Mouse (Mus musculus): ENCODE results near the gene Stk17b. TPM values are rescaled to one million over a fixed set of nuclear protein-coding genes. Genes with fewer than 3 reads are reported as not detected.
"Not testable (repeated sequence)": the region's sequence is repeated elsewhere in the genome, so short reads cannot be mapped to it uniquely, and the experiment has no call there.

Stk17b gene
- polyA plus RNA-seq, 1 experiment from 2014 or later: 8.0 TPM

GRCm38 (mm10) chr1:53776176-53776905 is 8.7 kb downstream of the Stk17b start:
- Histone ChIP-seq H3K27ac (replicated peaks) (no peak overlapping the region), H3K27me3 (no peaks in the 10 kb centered on the region), H3K4me2 (no peak overlapping the region), H3K9me3 (no peaks in the 10 kb centered on the region), H3K36me3 (no peaks in the 10 kb centered on the region), H3K4me1 (replicated peaks) (no peaks in the 10 kb centered on the region), H3K4me3 (no peak overlapping the region), H3K9ac (no peak overlapping the region)
- no peak for ATAC-seq (ENCODE audit: low read depth)
- 90% methylated on average over 7 of the region's 7 CpGs for WGBS

GRCm38 (mm10) chr1:53775545-53775944 is 9.5 kb downstream of the Stk17b start:
- H3K4me3 ChIP-seq: no peak overlapping the region
- H3K27me3 ChIP-seq: no peaks in the 10 kb centered on the region
- no peaks in the 10 kb centered on the region for H3K9me3 ChIP-seq
- no peak overlapping the region for H3K27ac ChIP-seq (replicated peaks)
- WGBS: 94% methylated on average over 2 of the region's 2 CpGs
- no peak overlapping the region for H3K9ac ChIP-seq
- no peak overlapping the region for H3K4me2 ChIP-seq
- H3K4me1 ChIP-seq (replicated peaks): no peaks in the 10 kb centered on the region
- ATAC-seq (ENCODE audit: low read depth): no peak
- no peaks in the 10 kb centered on the region for H3K36me3 ChIP-seq

DNA sequence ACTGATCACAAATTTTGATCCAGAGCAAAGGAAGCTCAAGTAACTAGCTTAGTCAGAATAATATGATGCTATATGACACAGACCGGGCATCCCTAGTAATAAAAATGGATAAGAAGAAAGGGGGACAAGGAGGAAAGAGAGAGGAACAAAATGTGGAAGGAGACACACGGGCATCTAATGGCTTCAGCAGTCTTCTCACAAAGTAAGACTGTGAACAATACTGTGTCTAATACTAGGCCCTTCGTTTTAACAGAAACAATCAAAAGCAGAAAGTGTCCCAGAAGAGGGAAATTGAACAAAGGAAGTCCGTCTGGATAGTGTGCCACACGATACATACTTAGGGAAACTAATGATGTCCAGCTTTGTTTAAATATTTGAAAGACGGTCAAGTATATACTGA is 10.0 kb downstream of the Stk17b start:
- H3K4me1 ChIP-seq (replicated peaks): no peaks in the 10 kb centered on the region
- no peak for ATAC-seq (ENCODE audit: low read depth)
- H3K9ac ChIP-seq: no peak overlapping the region
- H3K27me3 ChIP-seq: no peaks in the 10 kb centered on the region
- no peak overlapping the region for H3K4me3 ChIP-seq
- H3K27ac ChIP-seq (replicated peaks): no peak overlapping the region
- WGBS: 87% methylated on average over 6 of the region's 6 CpGs
- H3K36me3 ChIP-seq: no peaks in the 10 kb centered on the region
- H3K4me2 ChIP-seq: no peak overlapping the region
- no peaks in the 10 kb centered on the region for H3K9me3 ChIP-seq

GRCm38 (mm10) chr1:53774571-53774970 is 10.5 kb downstream of the Stk17b start:
- no peaks in the 10 kb centered on the region for H3K9me3 ChIP-seq
- H3K4me1 ChIP-seq (replicated peaks): no peaks in the 10 kb centered on the region
- ATAC-seq (ENCODE audit: low read depth): no peak
- no peaks in the 10 kb centered on the region for H3K27me3 ChIP-seq
- H3K4me2 ChIP-seq: no peak overlapping the region
- no peak overlapping the region for H3K27ac ChIP-seq (replicated peaks)
- 91% methylated on average over 3 of the region's 3 CpGs for WGBS
- no peak overlapping the region for H3K4me3 ChIP-seq
- no peaks in the 10 kb centered on the region for H3K36me3 ChIP-seq
- no peak overlapping the region for H3K9ac ChIP-seq

DNA sequence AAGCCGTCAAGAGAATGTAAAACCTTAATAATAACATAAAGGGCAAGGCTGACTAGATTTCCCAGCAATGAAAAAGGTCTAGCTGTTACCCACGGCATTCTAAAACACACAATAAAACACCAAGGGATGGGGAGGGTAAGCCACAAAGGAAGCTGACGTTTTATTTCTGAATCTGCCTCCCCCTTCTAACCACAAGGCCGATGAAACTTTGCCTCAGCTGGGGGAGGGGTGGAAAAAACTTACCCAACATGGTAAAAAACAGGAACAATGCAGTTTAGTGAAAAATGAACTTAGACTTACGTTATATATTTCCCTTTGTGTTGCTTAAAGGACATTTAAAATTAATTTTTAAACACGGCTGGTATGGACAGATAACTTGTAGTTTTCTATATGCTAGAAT is 11.0 kb downstream of the Stk17b start:
- Histone ChIP-seq H3K36me3 (no peaks in the 10 kb centered on the region), H3K9ac (no peak overlapping the region), H3K4me2 (no peak overlapping the region), H3K9me3 (no peaks in the 10 kb centered on the region), H3K27me3 (no peaks in the 10 kb centered on the region), H3K4me1 (replicated peaks) (no peaks in the 10 kb centered on the region), H3K4me3 (no peak overlapping the region), H3K27ac (replicated peaks) (no peak overlapping the region)
- ATAC-seq (ENCODE audit: low read depth): no peak
- 58% methylated on average over 6 of the region's 6 CpGs for WGBS

DNA sequence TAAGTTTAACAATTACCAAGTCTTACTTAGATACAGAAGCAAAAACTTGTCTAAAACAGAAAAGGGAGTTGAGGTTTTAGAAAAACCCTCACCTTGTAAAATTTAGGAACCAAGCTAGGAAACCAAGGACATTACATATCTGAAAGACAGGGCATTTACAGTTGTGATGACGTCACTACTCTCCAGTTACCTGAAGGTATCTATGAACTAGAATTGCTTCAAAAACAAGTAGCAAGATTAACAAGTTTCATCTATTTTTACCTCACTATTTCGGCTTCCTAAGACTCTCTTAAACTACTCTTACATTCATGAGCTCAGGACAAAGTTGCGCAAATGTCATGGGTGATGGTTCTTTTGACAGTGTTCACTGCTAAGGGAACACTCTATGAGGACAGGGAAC is 12.1 kb downstream of the Stk17b start:
- no peaks in the 10 kb centered on the region for H3K36me3 ChIP-seq
- 94% methylated on average over 3 of the region's 3 CpGs for WGBS
- no peak overlapping the region for H3K4me3 ChIP-seq
- H3K9me3 ChIP-seq: no peaks in the 10 kb centered on the region
- no peak overlapping the region for H3K4me2 ChIP-seq
- no peaks in the 10 kb centered on the region for H3K4me1 ChIP-seq (replicated peaks)
- no peak overlapping the region for H3K9ac ChIP-seq
- ATAC-seq (ENCODE audit: low read depth): no peak
- no peaks in the 10 kb centered on the region for H3K27me3 ChIP-seq
- H3K27ac ChIP-seq (replicated peaks): no peak overlapping the region

DNA sequence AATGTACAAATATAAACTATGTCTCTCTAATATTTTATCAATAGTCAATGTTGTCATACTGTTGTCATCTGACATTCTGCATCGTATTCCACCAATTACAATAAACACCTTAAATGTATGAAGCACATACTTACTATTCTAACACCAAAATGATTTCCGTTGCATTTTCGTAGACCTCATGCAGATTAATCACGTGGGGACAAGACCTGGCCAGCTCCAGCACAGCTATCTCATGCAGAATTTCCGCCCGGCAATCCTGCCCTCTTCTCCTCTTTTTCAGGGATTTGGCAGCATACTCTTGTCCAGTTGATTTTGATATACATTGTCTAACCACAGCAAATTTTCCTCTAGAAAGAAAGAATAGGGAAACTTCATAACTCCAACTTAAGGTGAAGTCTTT is 13.5 kb downstream of the Stk17b start:
- Histone ChIP-seq H3K36me3 (no peaks in the 10 kb centered on the region), H3K9ac (no peak overlapping the region), H3K4me3 (no peak overlapping the region), H3K4me1 (replicated peaks) (no peaks in the 10 kb centered on the region), H3K9me3 (no peaks in the 10 kb centered on the region), H3K4me2 (no peak overlapping the region), H3K27ac (replicated peaks) (no peak overlapping the region), H3K27me3 (no peaks in the 10 kb centered on the region)
- 92% methylated on average over 6 of the region's 6 CpGs for WGBS
- ATAC-seq (ENCODE audit: low read depth): no peak

DNA sequence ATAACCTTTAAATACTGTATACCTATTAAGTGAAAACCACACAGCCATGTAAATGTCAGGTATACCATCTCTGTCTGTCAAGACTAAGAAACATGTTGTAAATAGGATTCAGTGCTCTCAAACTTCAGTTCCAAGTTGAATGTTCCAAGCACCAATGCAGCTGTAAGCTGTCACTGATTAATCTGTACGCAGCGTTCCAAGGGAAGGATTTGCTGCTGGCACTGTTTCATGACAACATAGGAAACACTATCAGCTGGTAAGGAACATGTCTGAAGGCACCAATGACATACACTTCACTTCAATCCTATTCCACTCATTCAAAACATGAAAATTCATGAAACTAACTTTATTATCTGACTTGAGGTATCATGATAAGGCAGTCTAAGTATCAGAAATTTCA is 18.9 kb downstream of the Stk17b start:
- no peak overlapping the region for H3K4me2 ChIP-seq
- no peaks in the 10 kb centered on the region for H3K27me3 ChIP-seq
- 0 out of 2 replicates have a peak, but pooled peaks cover 3% of the 10 kb centered on the region for H3K4me1 ChIP-seq (replicated peaks)
- 92% methylated on average over 2 of the region's 2 CpGs for WGBS
- no peak overlapping the region for H3K27ac ChIP-seq (replicated peaks)
- no peak overlapping the region for H3K4me3 ChIP-seq
- no peak for ATAC-seq (ENCODE audit: low read depth)
- no peak overlapping the region for H3K9ac ChIP-seq
- H3K9me3 ChIP-seq: no peaks in the 10 kb centered on the region
- peaks cover 4% of the 10 kb centered on the region; the same call in 1 of the 2 replicates for H3K36me3 ChIP-seq

DNA sequence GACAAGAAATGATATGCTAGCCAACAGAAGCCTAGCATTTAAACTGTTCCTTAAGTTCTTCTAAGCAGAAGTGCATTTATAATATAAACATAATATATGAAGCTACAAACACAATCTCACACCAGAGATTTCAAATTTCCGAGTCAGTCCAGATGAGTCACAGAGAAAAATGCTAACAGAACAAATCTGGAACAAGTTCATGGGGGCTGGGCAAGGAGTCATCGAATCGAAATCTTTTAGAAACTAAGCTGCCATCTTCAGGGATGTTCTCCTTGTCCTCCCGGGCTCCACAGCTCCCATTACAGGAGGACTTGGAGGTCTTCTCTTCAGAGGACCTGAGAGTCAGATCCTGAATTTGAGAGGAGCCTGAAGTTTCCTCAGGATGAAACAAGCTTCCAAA is 27.7 kb downstream of the Stk17b start:
- 93% methylated on average over 4 of the region's 4 CpGs for WGBS

GRCm38 (mm10) chr1:53753501-53753900 is 31.5 kb downstream of the Stk17b start:
- not testable (repeated sequence) for ATAC-seq (ENCODE audit: low read depth); H3K9me3 ChIP-seq; H3K27ac ChIP-seq (replicated peaks); H3K27me3 ChIP-seq; H3K36me3 ChIP-seq; H3K4me1 ChIP-seq (replicated peaks); H3K4me3 ChIP-seq; H3K9ac ChIP-seq; H3K4me2 ChIP-seq
- WGBS: 87% methylated on average over 2 of the region's 2 CpGs

More for the DNA sequence above, 27.7 kb downstream of the Stk17b start:
- Histone ChIP-seq H3K36me3 (0 out of 2 replicates have a peak, but pooled peaks cover 4% of the 10 kb centered on the region), H3K4me2 (no peak overlapping the region), H3K4me3 (no peak overlapping the region), H3K27me3 (no peaks in the 10 kb centered on the region), H3K27ac (replicated peaks) (no peak overlapping the region), H3K9me3 (no peaks in the 10 kb centered on the region), H3K9ac (no peak overlapping the region), H3K4me1 (replicated peaks) (0 out of 2 replicates have a peak, but pooled peaks cover 3% of the 10 kb centered on the region)
- no peak for ATAC-seq (ENCODE audit: low read depth)

- H3K4me2 ChIP-seq: no peak overlapping the region
- WGBS: 91% methylated on average over 1 of the region's 1 CpGs
- no peaks in the 10 kb centered on the region for H3K9me3 ChIP-seq
- H3K27ac ChIP-seq (replicated peaks): no peak overlapping the region
- no peak for ATAC-seq (ENCODE audit: low read depth)
- H3K4me3 ChIP-seq: no peak overlapping the region
- no peaks in the 10 kb centered on the region for H3K27me3 ChIP-seq
- no peak overlapping the region for H3K9ac ChIP-seq
- no peaks in the 10 kb centered on the region for H3K36me3 ChIP-seq
- no peaks in the 10 kb centered on the region for H3K4me1 ChIP-seq (replicated peaks)
Observed at GRCm38 (mm10) chr1:53751144-53751543, 33.9 kb downstream of the Stk17b start.

DNA sequence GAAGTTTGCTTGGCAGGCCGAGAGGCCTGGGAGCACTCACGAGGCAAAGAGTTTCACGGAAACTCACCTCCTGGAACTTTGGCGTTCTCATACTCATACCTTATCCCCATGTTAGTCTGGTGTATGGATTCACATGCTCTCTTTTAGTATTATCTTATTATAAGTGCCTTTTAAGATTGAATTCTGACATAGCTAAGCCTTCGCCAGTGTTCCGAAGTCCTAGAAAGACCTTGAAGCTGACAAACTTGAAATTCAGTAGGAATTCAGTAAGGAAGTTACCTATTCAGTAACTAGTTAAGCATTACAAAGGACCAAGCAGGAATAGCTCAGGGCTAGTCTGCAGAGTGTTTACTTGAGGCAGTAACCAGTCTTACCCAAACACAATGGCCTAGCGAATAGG is 34.3 kb downstream of the Stk17b start:
- WGBS: 83% methylated on average over 7 of the region's 7 CpGs
- H3K9me3 ChIP-seq; H3K27me3 ChIP-seq; H3K4me1 ChIP-seq (replicated peaks); ATAC-seq (ENCODE audit: low read depth); H3K4me3 ChIP-seq; H3K9ac ChIP-seq; H3K27ac ChIP-seq (replicated peaks); H3K36me3 ChIP-seq; H3K4me2 ChIP-seq: not testable (repeated sequence)

DNA sequence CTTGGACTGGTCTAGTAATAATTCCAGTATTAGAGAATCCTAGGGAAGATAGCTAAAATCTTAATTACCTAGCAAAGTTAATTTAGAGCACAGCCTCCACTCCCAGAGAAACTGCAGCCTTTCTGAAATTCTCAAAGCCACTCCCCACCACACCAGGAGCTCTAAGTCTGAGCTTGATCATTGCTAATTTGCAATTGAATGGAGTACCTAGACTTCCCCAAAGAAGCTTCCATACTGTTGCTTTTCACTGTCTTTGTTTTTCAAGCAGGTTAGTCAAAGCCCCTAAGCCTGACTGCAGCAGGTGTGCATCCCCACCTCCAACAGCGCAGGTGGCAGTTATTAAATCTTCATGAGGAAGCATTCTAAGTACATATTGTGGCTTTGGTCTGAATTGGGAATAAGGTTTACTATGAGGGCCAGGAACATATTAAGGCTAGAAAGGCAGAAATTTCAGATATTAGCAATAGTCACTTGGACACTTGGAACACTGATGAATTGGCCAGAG is 35.1 kb downstream of the Stk17b start:
- H3K9me3 ChIP-seq; H3K9ac ChIP-seq; H3K36me3 ChIP-seq; H3K4me2 ChIP-seq; H3K27ac ChIP-seq (replicated peaks); ATAC-seq (ENCODE audit: low read depth); H3K4me3 ChIP-seq; H3K4me1 ChIP-seq (replicated peaks); H3K27me3 ChIP-seq: not testable (repeated sequence)
- 56% methylated on average over 1 of the region's 1 CpGs for WGBS

Measured in neural tube, embryonic 13.5 days (tissue).